Mouse (Mus musculus) right cerebral cortex, postnatal 14 days (tissue): ENCODE measurements around the gene Szrd1.
A peak's percentile ranks its signal among the peaks of the same experiment; 100 is the strongest.

Experiments used
- DNase-seq: peaks from one replicate; pipeline ENCODE4 v3.0.0; 2022

Gene Szrd1

GRCm38 (mm10) chr4:141065123-141065522, 74.5 kb downstream of the Szrd1 start:
- peak; percentile 85 for DNase-seq

- no peak for DNase-seq
These were observed 75.4 kb downstream of the Szrd1 start for GRCm38 (mm10) chr4:141064104-141064659.
